Comparison of ENCODE assay signal across 15 mouse cellular contexts in the genomic region with DNA sequence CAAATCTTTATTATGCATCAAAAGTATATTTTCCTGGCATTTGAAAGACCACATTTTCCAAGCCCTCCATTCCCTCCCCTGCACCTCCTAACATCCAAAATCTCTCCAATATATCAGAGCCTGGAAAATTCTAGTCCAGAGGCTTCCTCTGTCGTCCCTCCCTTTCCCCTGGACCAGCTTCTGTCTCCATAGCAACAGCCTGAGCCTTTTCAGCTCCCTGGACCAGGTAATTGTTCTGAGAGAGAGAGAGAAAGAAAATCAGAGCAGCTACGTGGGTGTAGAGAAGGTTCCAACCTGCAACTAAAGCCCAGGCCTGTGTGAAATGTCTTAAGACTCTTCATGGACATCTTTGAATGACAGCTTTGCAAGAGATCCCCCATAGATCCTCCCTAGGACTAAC.
DNase-seq lines count a peak whose midpoint lies in the region; ATAC-seq and TF ChIP-seq lines count a peak whose summit lies in the region.
"Had no signal": no experiment of that assay in that cellular context is flagged by ENCODE, and none has a peak within 500 bp of the region (broad histone marks: within the 10 kb centered on the region; RNA-seq: fewer than 3 reads in every experiment).

No protein-coding gene starts in this region.

- H3K9ac ChIP-seq in forebrain, embryonic 16.5 days (replicated peaks; ENCODE audit: low read depth, low read length): no peak overlapping the region
- H3K9ac ChIP-seq in midbrain, embryonic 14.5 days (replicated peaks; ENCODE audit: low read length): no peak overlapping the region
- H3K9ac ChIP-seq in heart, adult 2 months (ENCODE audit: low read depth, low read length): no peak overlapping the region
- H3K9ac ChIP-seq: liver, embryonic 14.5 days had no signal

- no peaks in the 10 kb centered on the region; the same call in 1 of the 2 replicates for H3K4me1 ChIP-seq in forebrain, embryonic 16.5 days (replicated peaks; ENCODE audit: control insufficient read depth, insufficient read depth, low read length)
- H3K4me1 ChIP-seq in midbrain, embryonic 14.5 days (ENCODE audit: control insufficient read depth, insufficient read depth, low read length): peaks cover 2% of the 10 kb centered on the region; the same call in 1 of the 2 replicates
- no peaks in the 10 kb centered on the region for H3K4me1 ChIP-seq in heart, adult 2 months (ENCODE audit: control insufficient read depth, insufficient read depth, low read length)

- no peaks in the 10 kb centered on the region for H3K27me3 ChIP-seq in forebrain, embryonic 16.5 days (replicated peaks; ENCODE audit: control insufficient read depth, insufficient read depth, low read length)
- no peaks in the 10 kb centered on the region for H3K27me3 ChIP-seq in midbrain, embryonic 14.5 days (ENCODE audit: control insufficient read depth, insufficient read depth, low read length)
- H3K27me3 ChIP-seq in heart, adult 2 months (ENCODE audit: control insufficient read depth, insufficient read depth, low read length): no peaks in the 10 kb centered on the region

- TF ChIP-seq POLR2A in heart, adult 2 months (IDR thresholded peaks at IDR 0.05; ENCODE audit: insufficient read depth, low read depth, low read length): no peak

- H3K4me2 ChIP-seq in forebrain, embryonic 16.5 days (ENCODE audit: low read length): no peak overlapping the region
- no peak overlapping the region for H3K4me2 ChIP-seq in midbrain, embryonic 14.5 days (ENCODE audit: low read length)

- WGBS in forebrain, embryonic 16.5 days: 0% methylated on average over 2 of the region's 2 CpGs
- 3% methylated on average over 2 of the region's 2 CpGs for WGBS in midbrain, embryonic 14.5 days
- 39% methylated on average over 2 of the region's 2 CpGs for WGBS in heart, adult 2 months

- peak; percentile 72; the same call in 1 of the 2 replicates for ATAC-seq in forebrain, embryonic 16.5 days
- no peak for ATAC-seq in midbrain, embryonic 14.5 days (ENCODE audit: low FRiP score, low TSS enrichment)

- TF ChIP-seq EP300 in heart, adult 2 months (IDR thresholded peaks at IDR 0.05; ENCODE audit: insufficient read depth, low read depth, low read length): no peak

- intact Hi-C loops in heart, adult 2 months (cut with DNase I): loop anchor here (10.0 kb wide), 1 partner anchor 84 kb away; no protein-coding TSS in a partner anchor
- intact Hi-C loops in heart, postnatal 36 days (cut with DNase I): no loop called here

- H3K4me3 ChIP-seq in forebrain, embryonic 16.5 days (replicated peaks; ENCODE audit: low read length): no peak overlapping the region
- no peak overlapping the region for H3K4me3 ChIP-seq in midbrain, embryonic 14.5 days (replicated peaks; ENCODE audit: low read depth, low read length)
- H3K4me3 ChIP-seq in heart, adult 2 months: no peak overlapping the region

- no peak for TF ChIP-seq CTCF in heart, adult 2 months (IDR thresholded peaks at IDR 0.05)

- no peaks in the 10 kb centered on the region for H3K9me3 ChIP-seq in forebrain, embryonic 16.5 days (ENCODE audit: control insufficient read depth, low read length)
- no peaks in the 10 kb centered on the region for H3K9me3 ChIP-seq in midbrain, embryonic 14.5 days (ENCODE audit: control insufficient read depth, low read length)
- H3K9me3 ChIP-seq: G1E had no signal

- H3K79me2 ChIP-seq in heart, adult 2 months (replicated peaks; ENCODE audit: control insufficient read depth, insufficient read depth, low read length): no peaks in the 10 kb centered on the region

- DNase-seq in right cerebral cortex, postnatal 25 days: peak; percentile 21
- DNase-seq in right cerebral cortex, postnatal 4 days: no peak
- DNase-seq in midbrain, embryonic 14.5 days: peak; percentile 79
- no peak for DNase-seq in gastrocnemius, postnatal 25 days
- no peak for DNase-seq in heart, adult 2 months
- no peak for DNase-seq in heart, postnatal 36 days
- DNase-seq: adrenal gland, adult 2 months; cerebellum, adult 2 months; kidney, adult 8-10 months; kidney, postnatal 4 days; layer of hippocampus, postnatal 36 days; lung, postnatal 10 days had no signal

- peak overlapping the region; percentile 54; the same call in 1 of the 2 replicates for H3K27ac ChIP-seq in forebrain, embryonic 16.5 days (ENCODE audit: low read length)
- peak overlapping the region; percentile 81 for H3K27ac ChIP-seq in midbrain, embryonic 14.5 days (replicated peaks; ENCODE audit: low read depth, low read length)
- no peak overlapping the region for H3K27ac ChIP-seq in heart, adult 2 months
- H3K27ac ChIP-seq: liver, embryonic 14.5 days had no signal

- H3K36me3 ChIP-seq in forebrain, embryonic 16.5 days (ENCODE audit: control insufficient read depth, insufficient read depth): no peaks in the 10 kb centered on the region
- H3K36me3 ChIP-seq in midbrain, embryonic 14.5 days (ENCODE audit: control insufficient read depth, insufficient read depth, low read length): no peaks in the 10 kb centered on the region
- no peaks in the 10 kb centered on the region for H3K36me3 ChIP-seq in heart, adult 2 months (ENCODE audit: control insufficient read depth, insufficient read depth, low read length)
- H3K36me3 ChIP-seq: G1E had no signal

Comparison
In these comparisons a context has a peak if more than half of its experiments do, and no peak if none do; other contexts are left out.
1. DNase-seq: peak in right cerebral cortex, postnatal 25 days (single experiment) and midbrain, embryonic 14.5 days (single experiment); none in right cerebral cortex, postnatal 4 days (single experiment), gastrocnemius, postnatal 25 days (single experiment), heart, adult 2 months (0 of 2) and heart, postnatal 36 days (0 of 2).